Mouse (Mus musculus): ENCODE data around the gene Zfp366. TPM values are rescaled to one million over a fixed set of nuclear protein-coding genes. Genes with fewer than 3 reads are reported as not detected.
A peak's percentile ranks its signal among the peaks of the same experiment; 100 is the strongest.
"Not testable (repeated sequence)": the region's sequence is repeated elsewhere in the genome, so short reads cannot be mapped to it uniquely, and the experiment has no call there.

Gene Zfp366
- polyA plus RNA-seq, 1 experiment from 2014 or later, result 0.14 TPM

DNA sequence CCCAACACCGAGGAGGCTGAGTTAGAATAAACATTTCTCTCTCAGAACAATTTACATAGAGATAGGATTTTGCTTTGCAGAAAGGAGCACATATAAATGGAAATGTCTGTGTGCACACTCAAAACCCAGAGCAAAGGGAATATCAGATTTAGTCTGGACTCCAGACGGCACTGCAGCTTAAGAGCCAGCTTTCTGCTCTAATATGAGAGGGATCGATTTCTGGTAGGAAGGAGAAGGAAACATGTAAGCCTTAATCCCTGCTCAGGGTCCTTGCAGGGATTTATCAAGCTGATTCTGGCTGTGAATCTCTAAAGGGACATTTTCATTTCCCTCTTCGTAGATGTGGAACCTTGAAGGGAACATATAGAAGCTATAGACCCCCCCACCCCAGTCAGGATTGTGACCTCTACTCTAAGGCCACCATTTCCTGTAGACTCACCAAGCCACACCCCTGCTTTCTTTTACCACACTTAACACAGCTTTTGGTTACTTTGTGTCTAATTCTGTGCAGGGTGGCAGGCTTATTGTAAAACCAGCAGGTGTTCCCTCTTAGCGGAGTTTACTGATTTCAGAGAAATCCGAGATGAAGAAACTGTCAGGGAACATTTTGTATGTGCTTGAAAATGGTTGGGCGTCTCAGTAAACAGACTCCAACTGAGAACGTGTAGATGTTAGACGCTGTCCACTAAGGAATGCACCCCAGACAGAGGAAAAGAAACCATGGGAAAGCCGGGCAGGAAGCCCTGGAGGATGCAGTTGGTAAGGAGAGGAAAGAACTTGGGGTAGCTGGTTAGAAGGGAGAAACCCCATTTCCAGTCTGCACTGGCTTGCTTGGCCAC is 20.9 kb upstream of the Zfp366 start:
- Histone ChIP-seq H3K27me3 (ENCODE audit: insufficient read depth, poor library complexity, severe bottlenecking) (no peaks in the 10 kb centered on the region), H3K36me3 (no peaks in the 10 kb centered on the region), H3K27ac (no peak overlapping the region; the same call in 1 of the 2 replicates), H3K4me1 (peaks cover 9% of the 10 kb centered on the region; the same call in 1 of the 2 replicates), H3K9me3 (no peaks in the 10 kb centered on the region), H3K4me3 (no peak overlapping the region)
- DNase-seq (ENCODE audit: low spot score), result no peak
- WGBS, result 54% methylated on average over 10 of the region's 10 CpGs

DNA sequence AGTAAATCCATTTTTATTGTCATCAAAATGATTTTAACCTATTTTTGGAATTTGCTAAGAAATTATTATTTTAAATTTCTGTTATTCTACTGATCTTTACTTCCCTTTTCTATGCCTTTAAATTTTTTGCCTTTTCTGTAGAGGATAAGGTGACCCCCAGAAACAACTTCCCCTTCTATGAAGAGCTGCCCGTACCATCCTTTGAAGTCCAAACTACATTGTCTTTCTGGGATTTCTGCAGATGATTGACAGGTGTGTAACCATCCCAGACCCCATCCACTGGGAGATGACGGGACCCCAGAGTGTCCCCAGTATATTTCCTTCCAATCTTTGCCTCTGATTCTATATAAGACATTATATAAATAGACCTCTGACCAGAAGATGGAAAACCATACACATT is 20.3 kb upstream of the Zfp366 start:
- H3K36me3 ChIP-seq, result no peaks in the 10 kb centered on the region
- peaks cover 9% of the 10 kb centered on the region; the same call in 1 of the 2 replicates for H3K4me1 ChIP-seq
- H3K4me3 ChIP-seq, result no peak overlapping the region
- DNase-seq (ENCODE audit: low spot score), result no peak
- 67% methylated on average over 2 of the region's 2 CpGs for WGBS
- no peaks in the 10 kb centered on the region for H3K27me3 ChIP-seq (ENCODE audit: insufficient read depth, poor library complexity, severe bottlenecking)
- H3K27ac ChIP-seq, result no peak overlapping the region
- H3K9me3 ChIP-seq, result no peaks in the 10 kb centered on the region

DNA sequence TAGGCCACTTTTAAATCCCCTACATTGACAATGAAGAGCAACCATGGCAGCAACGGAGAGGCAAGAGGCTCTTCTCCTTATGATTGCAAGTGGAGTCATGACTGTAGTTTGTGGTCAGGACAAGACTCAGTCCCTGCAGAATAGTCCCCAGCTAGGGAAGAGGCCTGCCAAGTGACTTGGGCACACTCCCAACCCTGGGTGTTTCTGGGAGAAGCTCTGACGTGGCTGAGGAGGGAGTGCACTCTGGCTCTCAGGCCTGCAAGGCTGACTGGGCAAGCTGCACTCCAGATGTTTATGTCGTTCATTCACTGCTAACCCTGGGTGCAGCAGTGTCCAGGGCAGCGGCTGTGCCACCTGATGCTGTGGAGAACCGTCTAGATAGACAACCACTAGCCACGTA is 15.2 kb upstream of the Zfp366 start:
- H3K27ac ChIP-seq, result peak overlapping the region; percentile 6; the same call in 1 of the 2 replicates
- 74% methylated on average over 6 of the region's 6 CpGs for WGBS
- no peaks in the 10 kb centered on the region for H3K27me3 ChIP-seq (ENCODE audit: insufficient read depth, poor library complexity, severe bottlenecking)
- H3K9me3 ChIP-seq, result no peaks in the 10 kb centered on the region
- H3K36me3 ChIP-seq, result no peaks in the 10 kb centered on the region
- H3K4me3 ChIP-seq, result no peak overlapping the region
- DNase-seq (ENCODE audit: low spot score), result no peak
- H3K4me1 ChIP-seq, result peaks cover 13% of the 10 kb centered on the region

DNA sequence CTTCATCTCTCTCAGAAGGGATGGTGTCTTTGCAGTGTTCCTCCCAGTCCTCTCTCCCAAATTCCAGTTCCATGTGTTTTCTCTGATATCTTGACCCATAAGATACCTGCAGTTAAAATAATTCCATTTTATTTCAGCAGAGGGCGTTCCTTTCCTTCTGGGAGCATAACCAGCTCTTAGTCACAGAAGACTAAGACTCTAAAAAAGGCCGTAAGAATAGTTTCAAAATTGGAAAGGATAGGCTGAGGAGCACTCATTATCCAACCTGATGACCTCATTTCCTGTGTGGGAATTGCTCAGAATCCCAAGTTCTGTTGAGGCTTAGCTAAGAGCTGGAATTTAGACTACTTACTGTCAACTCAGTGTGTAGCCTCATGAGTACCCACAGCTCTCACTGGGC is 14.3 kb upstream of the Zfp366 start:
- WGBS, result 40% methylated on average over 2 of the region's 2 CpGs
- no peak for DNase-seq (ENCODE audit: low spot score)
- Histone ChIP-seq H3K4me3 (no peak overlapping the region), H3K27me3 (ENCODE audit: insufficient read depth, poor library complexity, severe bottlenecking) (no peaks in the 10 kb centered on the region), H3K4me1 (peaks cover 22% of the 10 kb centered on the region), H3K27ac (no peak overlapping the region), H3K9me3 (no peaks in the 10 kb centered on the region), H3K36me3 (no peaks in the 10 kb centered on the region)

DNA sequence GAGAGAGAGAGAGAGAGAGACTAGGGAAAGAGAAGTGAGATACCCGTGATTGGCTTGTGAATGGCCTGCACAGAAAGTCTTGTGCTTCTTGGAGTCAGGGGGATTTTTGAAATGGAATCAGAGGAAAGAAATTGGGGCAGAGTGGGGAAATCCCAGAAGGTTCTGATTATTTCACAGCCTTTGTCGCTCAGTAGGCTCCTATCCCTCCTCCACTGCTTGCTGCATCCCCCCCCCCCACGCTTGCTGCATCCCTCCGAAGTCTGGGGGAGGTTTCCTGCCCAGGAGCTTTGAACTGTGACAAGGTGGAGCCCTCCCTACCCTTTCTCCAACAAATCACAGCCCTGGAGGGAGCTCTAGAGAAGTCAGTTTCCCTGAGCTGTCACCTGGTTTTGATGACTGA is 10.8 kb upstream of the Zfp366 start:
- DNase-seq (ENCODE audit: low spot score), result no peak
- WGBS, result 29% methylated on average over 4 of the region's 4 CpGs
- no peak overlapping the region for H3K4me3 ChIP-seq
- peaks cover 40% of the 10 kb centered on the region for H3K4me1 ChIP-seq
- no peaks in the 10 kb centered on the region for H3K9me3 ChIP-seq
- no peaks in the 10 kb centered on the region for H3K36me3 ChIP-seq
- no peaks in the 10 kb centered on the region for H3K27me3 ChIP-seq (ENCODE audit: insufficient read depth, poor library complexity, severe bottlenecking)
- peak overlapping the region; percentile 39; the same call in 1 of the 2 replicates for H3K27ac ChIP-seq

DNA sequence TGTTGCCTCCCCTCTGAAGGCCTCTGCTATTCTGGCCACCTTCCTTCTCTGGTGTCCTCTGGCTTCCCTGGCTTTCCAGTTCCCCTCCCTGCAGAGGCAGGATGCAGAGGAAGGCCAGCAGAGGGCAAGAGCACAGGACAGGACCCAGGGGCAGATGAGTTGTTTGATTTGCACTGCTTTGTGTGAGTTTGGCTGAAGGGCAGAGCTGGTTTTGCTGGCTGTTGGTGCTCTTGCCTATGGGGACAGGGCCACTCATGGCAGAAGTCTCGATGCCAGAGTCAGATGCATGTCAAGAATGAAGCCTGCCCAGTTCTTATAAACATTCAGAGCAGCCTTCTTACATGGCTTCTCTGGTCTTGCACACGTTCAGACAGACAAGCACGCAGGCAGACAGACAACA is 1.8 kb upstream of the Zfp366 start:
- not testable (repeated sequence) for H3K36me3 ChIP-seq; H3K9me3 ChIP-seq; H3K27ac ChIP-seq; H3K4me3 ChIP-seq; DNase-seq (ENCODE audit: low spot score); H3K27me3 ChIP-seq (ENCODE audit: insufficient read depth, poor library complexity, severe bottlenecking)
- 83% methylated on average over 3 of the region's 3 CpGs for WGBS
- H3K4me1 ChIP-seq, result peaks cover 34% of the 10 kb centered on the region

DNA sequence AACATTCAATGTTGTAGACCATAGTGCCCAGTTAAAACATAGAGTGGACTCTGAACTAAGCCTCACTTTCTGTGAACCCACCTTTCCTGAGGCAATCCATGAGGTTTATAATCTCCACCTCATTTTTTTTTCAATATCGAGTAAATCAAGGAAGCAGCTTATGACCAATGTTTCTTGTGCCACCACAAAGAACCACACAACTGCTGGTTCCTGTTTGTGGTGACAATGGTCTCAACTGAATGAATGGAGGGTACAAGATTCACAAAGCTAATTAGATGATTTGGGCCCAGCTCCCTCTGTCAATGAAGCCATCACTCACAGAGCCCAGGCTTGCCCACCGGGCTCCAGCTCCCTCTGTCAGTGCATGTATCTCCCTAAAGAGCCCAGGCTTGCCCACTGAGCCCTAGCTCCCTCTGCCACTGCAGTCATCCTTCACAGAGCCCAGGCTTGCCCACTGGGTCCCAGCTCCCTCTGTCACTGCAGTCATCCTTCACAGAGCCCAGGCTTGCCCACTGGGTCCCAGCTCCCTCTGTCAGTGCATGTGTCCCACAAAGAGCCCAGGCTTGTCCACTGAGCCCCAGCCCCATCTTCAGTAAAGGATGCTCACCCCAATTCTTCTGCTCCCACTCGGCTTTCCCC is 1.2 kb upstream of the Zfp366 start:
- no peaks in the 10 kb centered on the region for H3K27me3 ChIP-seq (ENCODE audit: insufficient read depth, poor library complexity, severe bottlenecking)
- peaks cover 31% of the 10 kb centered on the region for H3K4me1 ChIP-seq
- no peaks in the 10 kb centered on the region for H3K9me3 ChIP-seq
- H3K36me3 ChIP-seq, result no peaks in the 10 kb centered on the region
- H3K27ac ChIP-seq, result peak overlapping the region; percentile 79; the same call in 1 of the 2 replicates
- no peak overlapping the region for H3K4me3 ChIP-seq
- 77% methylated on average over 3 of the region's 3 CpGs for WGBS
- no peak for DNase-seq (ENCODE audit: low spot score)

DNA sequence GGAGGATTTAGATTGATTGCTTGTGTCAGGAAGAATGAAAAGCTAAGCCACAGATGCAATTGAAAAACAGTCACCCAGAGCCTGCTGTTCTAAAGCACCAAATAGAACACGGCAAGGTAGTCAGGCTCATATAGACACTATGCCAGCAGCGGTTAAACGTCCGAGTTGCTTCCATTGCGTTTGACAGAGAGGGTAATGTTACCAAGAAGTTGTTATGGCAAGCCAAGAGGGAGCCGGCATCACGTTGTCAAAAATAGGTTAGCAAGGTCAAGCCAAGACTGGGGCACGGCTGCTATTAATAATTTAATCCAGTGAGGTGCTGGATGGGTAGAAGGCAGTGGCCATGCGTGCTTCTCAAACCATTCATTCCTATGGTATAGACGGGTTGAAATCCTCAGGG is 950 bp downstream of the Zfp366 start:
- Histone ChIP-seq H3K36me3 (no peaks in the 10 kb centered on the region), H3K9me3 (no peaks in the 10 kb centered on the region), H3K27ac (no peak overlapping the region), H3K4me1 (peaks cover 24% of the 10 kb centered on the region), H3K4me3 (no peak overlapping the region), H3K27me3 (ENCODE audit: insufficient read depth, poor library complexity, severe bottlenecking) (no peaks in the 10 kb centered on the region)
- no peak for DNase-seq (ENCODE audit: low spot score)
- 79% methylated on average over 10 of the region's 10 CpGs for WGBS

DNA sequence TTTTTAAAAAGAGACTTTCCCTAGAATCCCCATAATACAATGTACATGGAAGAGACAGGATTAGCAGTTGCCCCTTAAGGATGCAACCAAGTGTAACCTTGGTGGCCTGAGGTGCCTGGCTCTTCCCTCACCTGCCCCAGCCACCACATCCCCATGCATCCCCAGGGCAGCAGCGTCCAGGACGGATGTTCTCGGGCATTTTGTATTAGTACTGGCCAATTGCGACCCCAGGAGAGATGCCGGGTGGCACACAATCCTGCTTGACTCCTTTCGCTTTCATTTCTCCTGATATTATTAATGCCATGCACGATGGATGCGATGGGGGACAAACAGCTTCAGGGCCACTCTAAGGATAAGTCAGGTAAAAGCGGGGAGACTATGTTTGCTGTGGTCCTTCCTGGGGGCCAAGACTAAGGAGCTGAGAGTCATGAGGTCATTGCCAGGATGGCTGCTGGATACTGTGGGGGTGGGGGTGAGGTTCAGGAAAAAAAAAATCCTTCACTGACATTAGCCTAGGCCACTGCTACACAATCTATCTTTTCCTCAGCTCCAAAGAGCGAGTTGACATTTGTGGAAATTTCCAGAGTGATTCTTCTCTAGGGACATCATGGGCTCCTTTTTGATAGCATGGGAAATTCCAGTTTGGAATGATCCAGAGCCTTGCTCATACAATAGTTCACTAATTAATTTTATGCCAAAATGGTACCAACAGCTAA is 1.7 kb downstream of the Zfp366 start:
- no peak overlapping the region for H3K4me3 ChIP-seq
- WGBS, result 87% methylated on average over 10 of the region's 10 CpGs

DNA sequence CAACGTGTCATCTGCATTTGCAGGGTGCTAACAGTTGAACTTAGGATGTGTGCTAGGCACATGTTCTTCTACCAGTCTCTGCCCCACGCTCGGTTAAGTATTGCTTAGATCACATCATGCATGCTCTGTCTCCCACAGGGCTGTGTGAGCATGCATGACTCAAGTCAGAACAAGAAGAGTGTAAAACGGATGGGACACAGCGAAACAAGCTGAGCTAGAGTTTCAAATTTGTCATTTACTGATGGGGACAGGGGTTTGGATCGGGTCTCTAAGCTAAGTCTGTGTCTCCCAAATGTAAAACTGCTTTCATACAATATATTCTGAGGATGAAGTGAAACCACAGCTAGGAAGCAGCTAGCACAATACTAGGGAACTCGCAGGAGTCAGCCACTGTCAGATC is 2.2 kb downstream of the Zfp366 start:
- no peak overlapping the region for H3K4me3 ChIP-seq
- WGBS, result 84% methylated on average over 7 of the region's 7 CpGs
- DNase-seq (ENCODE audit: low spot score), result no peak
- no peaks in the 10 kb centered on the region for H3K36me3 ChIP-seq
- H3K27me3 ChIP-seq (ENCODE audit: insufficient read depth, poor library complexity, severe bottlenecking), result no peaks in the 10 kb centered on the region
- H3K4me1 ChIP-seq, result peaks cover 24% of the 10 kb centered on the region
- no peak overlapping the region for H3K27ac ChIP-seq
- no peaks in the 10 kb centered on the region for H3K9me3 ChIP-seq

More for the DNA sequence above, 1.7 kb downstream of the Zfp366 start:
- no peaks in the 10 kb centered on the region for H3K36me3 ChIP-seq
- H3K9me3 ChIP-seq, result no peaks in the 10 kb centered on the region
- no peak overlapping the region for H3K27ac ChIP-seq
- peaks cover 24% of the 10 kb centered on the region for H3K4me1 ChIP-seq
- H3K27me3 ChIP-seq (ENCODE audit: insufficient read depth, poor library complexity, severe bottlenecking), result no peaks in the 10 kb centered on the region
- DNase-seq (ENCODE audit: low spot score), result no peak

DNA sequence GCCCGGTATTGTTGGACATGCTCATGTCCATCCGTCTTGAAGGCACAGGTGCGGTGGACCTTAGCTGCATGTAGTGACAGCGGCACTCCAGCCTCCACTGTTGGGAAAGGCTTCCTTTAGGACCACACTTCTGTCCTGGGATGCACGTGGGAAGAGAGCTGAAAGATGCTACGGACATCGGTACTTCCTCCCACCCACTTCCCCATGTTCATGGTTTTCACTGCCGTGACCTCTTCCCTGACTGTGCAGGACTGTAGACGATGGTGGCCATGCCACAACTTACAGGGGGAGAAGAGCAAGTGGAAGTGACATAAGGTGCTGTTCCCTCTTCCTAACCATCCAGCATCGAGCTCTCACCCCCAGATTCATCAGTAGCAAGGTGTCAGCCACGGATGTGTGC is 2.8 kb downstream of the Zfp366 start:
- Histone ChIP-seq H3K4me1 (peaks cover 24% of the 10 kb centered on the region), H3K36me3 (no peaks in the 10 kb centered on the region), H3K27me3 (ENCODE audit: insufficient read depth, poor library complexity, severe bottlenecking) (no peaks in the 10 kb centered on the region), H3K27ac (no peak overlapping the region), H3K9me3 (no peaks in the 10 kb centered on the region), H3K4me3 (no peak overlapping the region)
- DNase-seq (ENCODE audit: low spot score), result no peak
- 91% methylated on average over 11 of the region's 11 CpGs for WGBS

DNA sequence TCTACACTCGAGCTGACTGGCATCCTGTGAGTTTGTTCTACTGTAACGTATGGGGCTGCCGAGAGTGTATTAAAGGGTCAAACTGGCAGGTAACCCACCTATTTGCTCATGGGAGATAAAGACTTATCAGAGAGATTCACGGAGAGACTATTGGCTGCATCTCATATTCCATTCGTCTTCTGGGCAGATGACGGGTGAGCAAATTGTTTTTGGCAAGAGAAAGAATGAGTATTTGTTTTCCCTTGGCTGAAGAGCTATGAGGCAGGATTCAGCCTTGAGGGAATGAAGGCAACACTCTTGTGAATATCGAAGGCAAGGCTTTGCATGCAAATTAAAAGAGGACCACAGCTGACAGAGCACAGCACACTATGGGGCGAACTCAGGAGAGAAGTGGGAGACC is 4.0 kb downstream of the Zfp366 start:
- WGBS, result 75% methylated on average over 8 of the region's 8 CpGs
- no peaks in the 10 kb centered on the region for H3K27me3 ChIP-seq (ENCODE audit: insufficient read depth, poor library complexity, severe bottlenecking)
- no peak overlapping the region for H3K27ac ChIP-seq
- no peaks in the 10 kb centered on the region for H3K9me3 ChIP-seq
- peaks cover 22% of the 10 kb centered on the region for H3K4me1 ChIP-seq
- DNase-seq (ENCODE audit: low spot score), result no peak
- no peak overlapping the region for H3K4me3 ChIP-seq
- H3K36me3 ChIP-seq, result no peaks in the 10 kb centered on the region

DNA sequence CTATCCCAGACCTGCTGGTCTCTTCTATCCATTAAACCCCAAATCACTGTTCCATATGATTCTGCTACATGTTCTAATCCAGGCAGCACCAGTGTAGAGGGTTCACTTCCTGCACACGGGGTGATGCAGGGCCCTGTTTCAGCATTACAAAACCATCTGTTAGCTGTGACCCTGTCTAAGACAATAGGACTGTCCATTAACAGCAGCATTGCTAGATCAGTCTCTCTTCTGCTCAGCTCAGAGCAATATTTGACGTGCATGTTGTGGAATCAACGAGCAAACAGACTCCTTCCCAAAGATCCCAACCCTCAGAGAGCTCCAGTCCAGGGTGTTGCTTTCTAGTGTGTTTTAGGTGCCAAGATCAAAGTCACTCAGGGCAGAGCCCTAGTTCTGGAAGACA is 5.0 kb downstream of the Zfp366 start:
- no peak for DNase-seq (ENCODE audit: low spot score)
- peak overlapping the region; percentile 45 for H3K27ac ChIP-seq
- WGBS, result 72% methylated on average over 3 of the region's 3 CpGs

More for the DNA sequence above, 5.0 kb downstream of the Zfp366 start:
- Histone ChIP-seq H3K36me3 (no peaks in the 10 kb centered on the region), H3K9me3 (no peaks in the 10 kb centered on the region), H3K27me3 (ENCODE audit: insufficient read depth, poor library complexity, severe bottlenecking) (no peaks in the 10 kb centered on the region), H3K4me3 (no peak overlapping the region), H3K4me1 (peaks cover 18% of the 10 kb centered on the region)
